Mouse (Mus musculus) liver, embryonic 14.5 days (tissue): Measurements from ENCODE around the gene Espn.

Experiments used
- CTCF ChIP-seq: IDR thresholded peaks from 2 replicates; pipeline ENCODE4 v1.5.1; 2016; ENCODE audit warnings: antibody characterized with exemption, low read depth, control low read depth
- EP300 ChIP-seq: IDR thresholded peaks from 2 replicates; pipeline ENCODE4 v1.6.1; 2016; ENCODE audit warnings: antibody characterized with exemption, low read depth

DNA sequence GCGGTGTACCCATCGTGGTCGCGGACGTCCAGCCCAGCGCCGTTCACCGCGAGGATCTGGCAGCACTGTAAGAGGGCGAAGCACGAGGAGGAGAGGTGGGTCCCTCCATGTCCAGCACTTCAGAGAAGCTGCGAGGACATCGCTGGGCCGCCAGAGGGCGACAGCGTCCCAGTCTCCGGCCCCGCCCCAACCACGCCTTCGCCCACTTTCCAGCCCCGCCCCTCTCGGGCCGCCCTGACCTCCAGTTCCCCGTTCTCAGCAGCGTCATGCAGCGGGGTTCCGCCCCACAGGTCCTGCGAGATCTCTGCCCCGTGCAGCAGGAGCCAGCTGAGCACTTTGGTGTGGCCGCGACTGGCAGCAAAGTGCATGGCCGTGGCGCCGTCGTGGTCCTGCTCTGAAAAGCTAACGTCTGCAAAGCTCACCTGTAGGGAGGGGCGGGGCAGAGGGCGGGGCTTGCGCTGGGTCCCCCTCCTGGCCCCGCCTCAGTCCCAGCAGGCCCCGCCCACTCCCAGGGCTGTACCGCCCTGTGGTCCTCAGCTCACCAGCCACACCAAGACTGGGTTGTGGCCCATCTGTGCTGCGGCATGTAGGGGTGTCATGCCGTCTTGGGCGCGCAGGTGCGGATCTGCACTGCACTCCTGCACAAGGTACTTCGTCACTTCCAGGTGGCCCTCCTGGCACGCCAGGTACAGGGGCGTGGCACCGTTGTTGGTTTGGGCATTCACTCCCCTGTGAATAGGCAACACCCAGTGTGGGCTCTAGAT lies 13.5 kb downstream of the Espn start:
- TF ChIP-seq CTCF = peak; percentile 97
- TF ChIP-seq EP300 = no peak
